ENCODE assay signal across 9 mouse cellular contexts in genomic region chr5:117413507-117414501, GRCm38 (mm10). TPM values are rescaled to one million over a fixed set of nuclear protein-coding genes. Genes with fewer than 3 reads are reported as not detected.
DNase-seq lines count a peak whose midpoint lies in the region; ATAC-seq and TF ChIP-seq lines count a peak whose summit lies in the region.
"Had no signal": no experiment of that assay in that cellular context is flagged by ENCODE, and none has a peak within 500 bp of the region (broad histone marks: within the 10 kb centered on the region; RNA-seq: fewer than 3 reads in every experiment).

Ksr2 (plus strand) TSS chr5:117414000.

- H3K27me3 ChIP-seq in heart, embryonic 13.5 days (replicated peaks) = peaks cover 92% of the 10 kb centered on the region
- H3K27me3 ChIP-seq in kidney, embryonic 14.5 days (ENCODE audit: control insufficient read depth, insufficient read depth, low read length) = peaks cover 34% of the 10 kb centered on the region
- H3K27me3 ChIP-seq in limb, embryonic 14.5 days (ENCODE audit: control insufficient read depth, insufficient read depth, low read length) = peaks cover 51% of the 10 kb centered on the region
- H3K27me3 ChIP-seq in midbrain, embryonic 14.5 days (ENCODE audit: control insufficient read depth, insufficient read depth, low read length) = no peaks in the 10 kb centered on the region

- peaks cover 10% of the 10 kb centered on the region for H3K4me1 ChIP-seq in heart, embryonic 13.5 days
- peaks cover 4% of the 10 kb centered on the region; the same call in 1 of the 2 replicates for H3K4me1 ChIP-seq in kidney, embryonic 14.5 days (ENCODE audit: control insufficient read depth, insufficient read depth, low read length)
- no peaks in the 10 kb centered on the region for H3K4me1 ChIP-seq in limb, embryonic 14.5 days (ENCODE audit: control insufficient read depth, insufficient read depth, low read length)
- peaks cover 13% of the 10 kb centered on the region for H3K4me1 ChIP-seq in midbrain, embryonic 14.5 days (ENCODE audit: control insufficient read depth, insufficient read depth, low read length)

- peak within 1 kb of the TSS; percentile 72 for H3K4me3 ChIP-seq in heart, embryonic 13.5 days
- peak within 1 kb of the TSS; percentile 67 for H3K4me3 ChIP-seq in kidney, embryonic 14.5 days (ENCODE audit: low read length)
- H3K4me3 ChIP-seq in limb, embryonic 14.5 days (replicated peaks; ENCODE audit: low read length) = peak within 1 kb of the TSS; percentile 54
- H3K4me3 ChIP-seq in midbrain, embryonic 14.5 days (replicated peaks; ENCODE audit: low read depth, low read length) = peak within 1 kb of the TSS; percentile 70

- peak within 1 kb of the TSS; percentile 93 for H3K4me2 ChIP-seq in heart, embryonic 13.5 days
- peak within 1 kb of the TSS; percentile 96 for H3K4me2 ChIP-seq in kidney, embryonic 14.5 days (replicated peaks; ENCODE audit: low read depth, low read length)
- peak within 1 kb of the TSS; percentile 97 for H3K4me2 ChIP-seq in limb, embryonic 14.5 days (replicated peaks; ENCODE audit: low read depth, low read length, severe bottlenecking)
- H3K4me2 ChIP-seq in midbrain, embryonic 14.5 days (ENCODE audit: low read length) = peak within 1 kb of the TSS; percentile 66

- ATAC-seq in heart, embryonic 13.5 days (ENCODE audit: extremely low read depth, insufficient number of reproducible peaks, low FRiP score, low TSS enrichment) = 0 out of 2 replicates have a peak, but pooled peaks have one; percentile 8
- ATAC-seq in kidney, embryonic 14.5 days (ENCODE audit: low FRiP score, low TSS enrichment) = peak; percentile 76
- peak; percentile 50; the same call in 1 of the 2 replicates for ATAC-seq in limb, embryonic 14.5 days (ENCODE audit: low FRiP score, low read depth)
- peak; percentile 89 for ATAC-seq in midbrain, embryonic 14.5 days (ENCODE audit: low FRiP score, low TSS enrichment)
- ATAC-seq: Patski had no signal

- no peaks in the 10 kb centered on the region for H3K9me3 ChIP-seq in heart, embryonic 13.5 days
- H3K9me3 ChIP-seq in kidney, embryonic 14.5 days (ENCODE audit: control insufficient read depth, low read length) = no peaks in the 10 kb centered on the region
- no peaks in the 10 kb centered on the region for H3K9me3 ChIP-seq in limb, embryonic 14.5 days (ENCODE audit: control insufficient read depth, low read length)
- H3K9me3 ChIP-seq in midbrain, embryonic 14.5 days (ENCODE audit: control insufficient read depth, low read length) = no peaks in the 10 kb centered on the region

- peak within 1 kb of the TSS; percentile 78 for H3K9ac ChIP-seq in heart, embryonic 13.5 days
- peak within 1 kb of the TSS; percentile 63 for H3K9ac ChIP-seq in kidney, embryonic 14.5 days (ENCODE audit: low read depth, low read length)
- peak within 1 kb of the TSS; percentile 43 for H3K9ac ChIP-seq in limb, embryonic 14.5 days (ENCODE audit: low read depth, low read length, severe bottlenecking)
- H3K9ac ChIP-seq in midbrain, embryonic 14.5 days (replicated peaks; ENCODE audit: low read length) = peak within 1 kb of the TSS; percentile 82

- H3K36me3 ChIP-seq in heart, embryonic 13.5 days = no peaks in the 10 kb centered on the region
- H3K36me3 ChIP-seq in kidney, embryonic 14.5 days (ENCODE audit: control insufficient read depth, insufficient read depth, low read length) = no peaks in the 10 kb centered on the region
- no peaks in the 10 kb centered on the region for H3K36me3 ChIP-seq in limb, embryonic 14.5 days (ENCODE audit: control insufficient read depth, insufficient read depth, low read length)
- no peaks in the 10 kb centered on the region for H3K36me3 ChIP-seq in midbrain, embryonic 14.5 days (ENCODE audit: control insufficient read depth, insufficient read depth, low read length)

- TF ChIP-seq POLR2A in limb, embryonic 14.5 days (IDR thresholded peaks at IDR 0.05; ENCODE audit: borderline replicate concordance, extremely low read depth, insufficient read depth, insufficient read length) = no peak

- H3K27ac ChIP-seq in heart, embryonic 13.5 days (replicated peaks) = no peak within 1 kb of the TSS
- H3K27ac ChIP-seq in kidney, embryonic 14.5 days (ENCODE audit: low read depth, low read length) = peak within 1 kb of the TSS; percentile 51; the same call in 1 of the 2 replicates
- no peak within 1 kb of the TSS for H3K27ac ChIP-seq in limb, embryonic 14.5 days (replicated peaks; ENCODE audit: low read depth, low read length)
- peak within 1 kb of the TSS; percentile 99 for H3K27ac ChIP-seq in midbrain, embryonic 14.5 days (replicated peaks; ENCODE audit: low read depth, low read length)

- under 1% methylated on average over 78 of the region's 89 CpGs for WGBS in heart, embryonic 13.5 days
- 1% methylated on average over 69 of the region's 89 CpGs for WGBS in kidney, embryonic 14.5 days
- WGBS in limb, embryonic 14.5 days = under 1% methylated on average over 68 of the region's 89 CpGs
- under 1% methylated on average over 88 of the region's 89 CpGs for WGBS in midbrain, embryonic 14.5 days

- DNase-seq in heart, adult 8-10 months (ENCODE audit: low spot score) = no peak
- peak; percentile 91 for DNase-seq in cerebellum, postnatal 10 days
- peak; percentile 63 to 71 for DNase-seq in frontal cortex, postnatal 14 days (ENCODE audit: low spot score in 2 of 2)
- DNase-seq in limb, embryonic 14.5 days (ENCODE audit: low spot score) = no peak
- peak; percentile 90 for DNase-seq in midbrain, embryonic 14.5 days
- peak; percentile 22 for DNase-seq in testis, postnatal 14 days (ENCODE audit: low spot score)

RNA-seq across cellular contexts. Expression of gene Ksr2, which starts in this region (rescaled TPM):
- 0.07 and 0.13 TPM in 2 replicates for polyA plus RNA-seq in heart, embryonic 13.5 days (2015; fragmentation: Nextera tagmentation; extraction: Ambion mirVana)
- under 1 TPM; 0.03 to 0.11 (median 0.06) TPM for total RNA-seq in heart, adult 8-10 months (2022)
- polyA plus RNA-seq in kidney, embryonic 14.5 days (2014; fragmentation: Nextera tagmentation; extraction: Ambion mirVana) = 0.58 and 0.79 TPM in 2 replicates
- 0.12 and 0.13 TPM in 2 replicates for polyA plus RNA-seq in limb, embryonic 14.5 days (2012; rRNA removed)
- polyA plus RNA-seq in limb, embryonic 14.5 days (2014; fragmentation: Nextera tagmentation; extraction: Ambion mirVana) = 0.08 and 0.12 TPM in 2 replicates
- polyA plus RNA-seq in midbrain, embryonic 14.5 days (2014; fragmentation: Nextera tagmentation; extraction: Ambion mirVana) = 6.5 and 8.1 TPM in 2 replicates
- polyA plus RNA-seq: Patski had no signal

Comparison
In these comparisons a context has a peak if more than half of its experiments do, and no peak if none do; other contexts are left out.
1. Peak in ATAC-seq, H3K4me3 ChIP-seq, H3K9ac ChIP-seq and H3K4me2 ChIP-seq in heart, embryonic 13.5 days; RNA of the gene not detected or under 1 TPM.
2. Peak in ATAC-seq, H3K4me3 ChIP-seq, H3K27ac ChIP-seq, H3K9ac ChIP-seq and H3K4me2 ChIP-seq in kidney, embryonic 14.5 days; RNA of the gene not detected or under 1 TPM.
3. Peak in ATAC-seq, H3K4me3 ChIP-seq, H3K9ac ChIP-seq and H3K4me2 ChIP-seq in limb, embryonic 14.5 days; RNA of the gene not detected or under 1 TPM.
4. ATAC-seq: peak in every context shown above with its lines; median percentile 89 in midbrain, embryonic 14.5 days; 76 in kidney, embryonic 14.5 days; 50 in limb, embryonic 14.5 days; 8 in heart, embryonic 13.5 days.
5. DNase-seq: peak in cerebellum, postnatal 10 days (2 of 2), frontal cortex, postnatal 14 days (2 of 2), midbrain, embryonic 14.5 days (single experiment) and testis, postnatal 14 days (single experiment); none in heart, adult 8-10 months (single experiment) and limb, embryonic 14.5 days (single experiment).
6. Peak in every context shown above with its lines, with median percentiles within 50 percentile points of each other: H3K4me2 ChIP-seq, H3K4me3 ChIP-seq and H3K9ac ChIP-seq.